Mouse (Mus musculus): Measurements from ENCODE around the gene Psap. TPM values are rescaled to one million over a fixed set of nuclear protein-coding genes. Genes with fewer than 3 reads are reported as not detected.

Gene Psap
- polyA plus RNA-seq (2015; fragmentation: Nextera tagmentation; extraction: Ambion mirVana): 90.0 and 115 TPM in 2 replicates

GRCm38 (mm10) chr10:60277207-60278005 is at the start of gene Psap:
TSS of gene Psap (plus strand) at chr10:60277627.

DNA sequence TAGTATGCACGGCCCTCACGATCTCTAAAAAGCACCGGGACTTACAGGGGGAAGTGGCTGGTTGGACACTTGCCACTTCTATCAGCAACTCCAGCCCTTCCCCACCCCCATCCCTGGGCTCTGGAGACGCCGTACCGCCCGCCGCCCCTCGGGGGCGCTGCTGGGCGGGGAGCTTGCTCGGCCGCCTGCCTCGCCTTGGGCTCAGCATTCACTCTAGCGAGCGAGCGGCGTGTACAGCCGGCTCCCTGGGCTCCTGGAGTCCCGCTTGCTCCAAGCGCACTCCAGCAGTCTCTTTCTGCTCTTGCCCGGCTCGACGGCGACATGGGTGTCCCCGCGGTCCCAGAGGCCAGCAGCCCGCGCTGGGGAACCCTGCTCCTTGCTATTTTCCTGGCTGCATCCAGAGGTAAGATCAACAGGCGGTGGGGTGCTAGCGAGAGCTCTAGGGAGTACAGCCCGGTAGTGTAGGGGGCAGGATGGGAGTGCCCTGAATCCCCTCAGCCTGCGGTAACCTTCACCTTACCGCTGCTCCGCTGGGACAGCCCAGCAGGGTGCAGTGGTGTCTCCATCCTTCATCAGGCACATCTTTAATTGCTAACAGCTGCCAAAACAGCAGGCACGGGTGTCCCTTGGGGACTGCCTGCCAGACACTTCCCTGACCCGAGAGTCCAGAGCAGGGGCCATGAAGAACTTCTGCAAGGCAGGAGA is 69.4 kb downstream of the Psap start, which contains the start of gene Vsir:
TSS of gene Vsir (plus strand) at position 151 of the 705 bp plus-strand sequence.

Other genes starting within 250 kb of the Psap start
- 2.8 and 4.1 TPM in 2 replicates for gene Spock2, start 171.4 kb upstream of the Psap start, polyA plus RNA-seq (2015; fragmentation: Nextera tagmentation; extraction: Ambion mirVana)
- 1.3 and 1.7 TPM in 2 replicates for gene Chst3, start 58.4 kb upstream of the Psap start, polyA plus RNA-seq (2015; fragmentation: Nextera tagmentation; extraction: Ambion mirVana)
- gene Vsir, start 69.2 kb downstream of the Psap start, polyA plus RNA-seq (2015; fragmentation: Nextera tagmentation; extraction: Ambion mirVana): 23.6 and 27.3 TPM in 2 replicates
- gene Gm17455, start 122.1 kb downstream of the Psap start, polyA plus RNA-seq (2015; fragmentation: Nextera tagmentation; extraction: Ambion mirVana): 0.35 and 0.38 TPM in 2 replicates